Mouse (Mus musculus): ENCODE measurements around the gene Syne3.
A peak's percentile ranks its signal among the peaks of the same experiment; 100 is the strongest.

Gene Syne3

DNA sequence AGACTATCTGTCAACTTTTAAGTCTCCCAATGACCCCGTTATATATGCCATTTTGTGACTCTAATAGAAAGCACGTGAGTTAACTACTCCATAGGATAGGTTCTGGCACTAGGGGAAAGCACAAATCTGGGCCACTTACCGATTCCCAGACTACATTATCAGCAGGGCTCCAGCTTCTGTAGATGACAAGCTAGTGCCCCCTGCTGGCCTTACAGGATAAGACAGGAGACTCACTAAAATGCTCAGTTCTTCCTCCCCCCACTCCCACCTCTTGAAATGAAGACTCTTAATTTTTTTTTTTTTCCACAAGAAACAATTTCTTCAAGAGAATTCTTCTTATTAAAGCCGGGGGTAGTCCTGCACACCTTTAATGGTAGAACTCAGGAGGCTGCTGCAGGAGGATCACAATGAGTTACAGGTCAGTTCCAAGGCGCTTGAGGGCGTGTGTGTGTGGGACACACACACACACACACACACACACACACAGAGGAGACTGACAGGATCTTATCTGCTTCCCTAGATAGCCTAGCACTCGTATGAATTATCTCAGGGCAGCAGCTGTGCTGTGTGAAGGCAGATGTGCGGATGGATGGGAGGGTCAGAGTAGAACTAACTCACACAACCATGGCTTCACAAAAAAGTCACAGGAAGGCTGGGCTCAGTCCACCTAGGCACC is 15.8 kb upstream of the Syne3 start:
- peak; percentile 80 for DNase-seq

DNA sequence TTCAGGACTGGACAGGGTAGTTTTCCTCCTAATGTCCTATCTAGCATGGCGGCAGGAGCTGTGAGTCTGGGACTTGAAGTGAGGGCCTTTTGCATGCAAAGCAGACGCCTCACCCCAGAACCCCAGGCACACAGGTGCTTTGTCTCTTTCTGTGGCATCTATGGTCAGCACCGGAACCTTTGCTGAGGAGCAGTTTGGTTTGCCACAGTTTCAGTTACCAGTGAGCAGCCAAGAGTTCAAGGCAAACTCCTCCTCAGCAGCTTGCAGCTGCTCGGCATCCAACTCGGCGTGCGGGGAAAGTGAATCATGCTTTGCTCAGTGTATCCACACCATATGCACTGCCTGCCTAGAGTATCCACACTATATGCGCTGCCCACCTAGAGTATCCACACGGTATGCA is 13.2 kb upstream of the Syne3 start:
- no peak for DNase-seq

DNA sequence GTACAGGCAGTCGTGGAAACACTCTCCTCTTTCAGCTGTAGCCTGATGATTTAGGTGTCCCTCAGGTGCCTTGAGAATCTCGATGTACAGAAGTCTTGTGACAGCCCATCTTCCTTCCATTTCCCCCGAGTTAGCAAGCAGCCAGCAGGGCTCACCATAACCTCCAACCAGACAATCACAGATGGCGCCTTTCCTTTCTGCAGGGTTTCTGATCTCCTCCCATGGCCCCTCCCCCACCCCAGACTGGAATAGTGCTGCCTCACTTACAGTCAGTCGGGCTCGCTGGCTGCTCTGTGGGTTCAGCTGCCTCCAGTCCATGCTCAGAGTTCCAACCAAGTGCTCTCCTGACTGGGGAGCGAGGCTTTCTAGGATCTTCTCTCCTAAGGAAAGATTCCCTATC is 12.5 kb upstream of the Syne3 start:
- peak; percentile 41 for DNase-seq

- no peak for DNase-seq
Measured at GRCm38 (mm10) chr12:105021441-105022069, 11.9 kb upstream of the Syne3 start.

- DNase-seq, result no peak
Measured at GRCm38 (mm10) chr12:105019359-105020219, 10.0 kb upstream of the Syne3 start.

DNA sequence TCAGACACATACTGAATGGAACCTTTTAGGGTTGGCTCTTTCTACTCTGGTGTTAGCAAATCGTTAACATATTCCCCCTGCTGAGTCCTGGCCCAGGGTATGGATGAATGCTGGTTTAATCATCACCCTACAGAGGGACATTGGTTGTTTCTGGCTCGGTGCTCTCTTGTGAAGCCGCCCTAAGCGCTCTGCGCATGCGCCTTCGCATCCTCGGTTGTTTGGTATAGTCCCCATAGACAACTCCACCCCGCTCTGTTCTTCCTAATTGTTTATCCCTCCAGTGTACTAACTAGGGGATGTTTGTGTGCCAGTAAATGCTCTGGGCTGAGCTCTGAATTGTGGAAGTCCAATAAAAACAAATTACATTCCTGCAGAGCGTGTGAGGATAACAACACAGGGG is 7.0 kb upstream of the Syne3 start:
- no peak for DNase-seq

- no peak for DNase-seq
Measured at GRCm38 (mm10) chr12:105016199-105016598, 6.6 kb upstream of the Syne3 start.

DNA sequence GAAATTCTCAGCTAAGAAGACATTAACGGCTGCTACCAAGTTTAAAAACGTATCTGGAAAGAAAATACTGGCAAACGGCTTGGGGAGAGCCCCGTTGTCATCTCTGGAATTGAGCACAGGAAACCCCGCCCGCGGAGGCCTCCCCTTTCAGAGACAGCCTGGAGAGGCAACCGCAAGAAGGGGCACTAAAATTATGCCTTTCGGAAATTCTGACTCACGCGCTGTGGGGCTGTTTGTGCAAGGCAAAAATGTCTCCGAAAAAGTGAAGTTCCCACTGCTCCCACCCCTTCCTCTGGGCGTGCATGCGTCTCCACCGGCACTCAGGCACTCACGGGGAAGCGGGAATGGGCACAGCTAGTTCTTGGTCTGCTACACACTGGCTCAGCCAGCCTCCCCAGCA is 3.5 kb upstream of the Syne3 start:
- no peak for DNase-seq

GRCm38 (mm10) chr12:105012314-105012713 is 2.7 kb upstream of the Syne3 start:
- DNase-seq, result no peak

DNA sequence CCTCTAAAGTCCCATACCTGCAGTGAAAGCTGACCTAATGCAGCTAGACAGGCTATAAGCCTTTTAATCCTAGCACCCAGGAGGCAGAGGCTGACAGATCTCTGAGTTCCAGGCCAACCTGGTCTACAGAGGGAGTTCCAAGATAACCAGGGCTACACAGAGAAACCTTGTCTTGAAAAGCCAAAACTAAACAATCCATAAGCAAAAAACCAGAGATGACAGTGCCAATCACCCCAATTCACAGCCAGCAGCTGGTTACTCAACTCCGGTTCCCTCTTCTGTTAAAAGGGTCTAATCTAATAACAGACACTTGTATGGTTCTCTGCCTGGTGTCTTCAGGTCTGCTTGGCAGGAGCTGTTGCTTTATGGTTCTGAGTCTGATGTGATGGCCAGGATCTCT is 2.0 kb upstream of the Syne3 start:
- DNase-seq, result no peak

DNA sequence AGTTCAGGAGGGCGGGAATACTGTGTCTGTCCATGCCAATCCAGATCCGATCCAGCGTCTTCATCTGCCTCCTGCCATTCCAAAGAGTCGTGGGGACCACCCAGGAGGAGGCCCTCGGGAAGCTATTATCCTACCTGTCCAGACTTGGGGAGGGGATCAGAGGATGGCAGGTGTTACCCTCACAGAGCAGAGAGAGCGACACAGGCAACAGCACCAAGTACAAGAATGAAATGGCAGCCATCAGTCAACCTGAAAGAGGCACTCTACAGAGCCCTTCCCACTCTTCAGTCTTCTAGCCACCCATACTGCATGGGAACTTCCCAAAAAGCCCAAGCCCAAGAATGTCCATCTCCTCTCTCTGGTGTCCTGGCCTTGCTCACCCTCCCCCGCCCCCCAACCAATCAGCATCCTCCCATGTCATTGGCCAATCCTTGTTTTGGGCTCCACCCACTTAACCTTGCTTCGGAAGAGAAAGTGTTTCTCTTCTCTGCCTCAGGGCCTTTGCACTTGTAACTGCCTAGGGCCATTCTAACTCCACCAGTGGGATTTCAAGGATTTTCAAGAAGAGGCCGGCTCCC is 693 bp upstream of the Syne3 start:
- no peak for DNase-seq

DNA sequence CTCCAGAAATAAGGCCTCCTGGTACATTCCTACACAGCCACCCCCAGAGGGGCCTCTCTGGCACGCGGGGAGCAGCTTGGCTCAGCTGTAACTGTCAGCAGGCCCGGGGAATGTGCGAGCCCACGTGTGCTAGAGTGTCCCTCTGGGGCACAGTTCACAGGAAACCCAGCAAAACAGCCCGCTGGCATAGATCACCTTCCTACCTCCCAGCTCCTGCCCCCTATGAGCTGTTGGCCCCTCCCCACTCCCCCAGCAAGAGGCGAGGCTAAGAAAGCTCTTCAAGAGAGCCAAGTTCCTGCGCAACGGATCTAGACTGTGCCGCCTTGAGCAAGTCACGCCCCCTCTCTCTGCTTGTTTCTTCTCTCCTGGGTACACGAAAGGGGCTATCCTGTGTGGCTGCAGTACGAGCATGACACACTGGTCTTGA is 844 bp downstream of the Syne3 start:
- no peak for DNase-seq

DNA sequence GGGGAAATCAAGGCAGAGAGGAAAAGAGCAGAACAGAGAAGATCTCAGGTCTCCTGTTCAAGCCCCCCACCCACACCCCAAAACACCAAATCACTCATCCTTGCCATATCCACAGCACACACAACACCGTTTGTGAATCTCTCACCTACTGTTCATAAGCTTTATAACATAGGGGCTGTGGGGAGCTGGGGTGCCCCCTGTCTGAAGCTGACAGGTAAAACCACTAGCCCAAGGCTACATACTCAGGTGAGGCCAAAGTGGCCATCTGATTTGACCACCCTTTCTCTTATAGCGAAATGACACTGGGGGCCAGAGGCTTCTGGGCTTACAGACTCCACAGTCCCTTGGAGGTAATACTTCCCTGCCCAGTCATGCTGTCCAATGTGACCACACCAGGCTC is 1.5 kb downstream of the Syne3 start:
- no peak for DNase-seq

GRCm38 (mm10) chr12:105005715-105005972 is 4.0 kb downstream of the Syne3 start:
- DNase-seq, result no peak

GRCm38 (mm10) chr12:105004956-105005714 is 4.5 kb downstream of the Syne3 start:
- DNase-seq, result no peak

GRCm38 (mm10) chr12:105003715-105004114 is 5.9 kb downstream of the Syne3 start:
- DNase-seq, result no peak

- no peak for DNase-seq
Measured at GRCm38 (mm10) chr12:105003158-105003557, 6.5 kb downstream of the Syne3 start.

GRCm38 (mm10) chr12:105002340-105003132 is 7.1 kb downstream of the Syne3 start:
- no peak for DNase-seq

DNA sequence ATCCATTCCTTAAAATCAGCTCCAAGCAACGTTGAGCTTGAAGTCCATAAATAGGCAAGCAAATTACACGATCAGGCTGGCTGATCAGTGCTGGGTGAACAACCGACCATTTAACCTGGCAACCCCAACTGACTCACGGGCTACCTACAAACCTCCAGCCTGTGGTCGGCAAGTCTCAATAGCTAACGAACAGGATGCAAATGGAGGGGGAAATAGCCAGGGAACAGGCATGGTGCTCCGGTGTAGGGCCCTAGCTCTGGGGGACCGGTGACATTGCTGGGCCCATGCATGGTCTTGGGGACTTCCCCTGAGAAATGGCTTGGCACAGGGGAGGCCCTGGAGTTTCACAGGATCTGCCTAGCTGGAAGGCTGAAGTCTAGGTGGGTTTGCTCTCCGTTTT is 8.3 kb downstream of the Syne3 start:
- no peak for DNase-seq

DNA sequence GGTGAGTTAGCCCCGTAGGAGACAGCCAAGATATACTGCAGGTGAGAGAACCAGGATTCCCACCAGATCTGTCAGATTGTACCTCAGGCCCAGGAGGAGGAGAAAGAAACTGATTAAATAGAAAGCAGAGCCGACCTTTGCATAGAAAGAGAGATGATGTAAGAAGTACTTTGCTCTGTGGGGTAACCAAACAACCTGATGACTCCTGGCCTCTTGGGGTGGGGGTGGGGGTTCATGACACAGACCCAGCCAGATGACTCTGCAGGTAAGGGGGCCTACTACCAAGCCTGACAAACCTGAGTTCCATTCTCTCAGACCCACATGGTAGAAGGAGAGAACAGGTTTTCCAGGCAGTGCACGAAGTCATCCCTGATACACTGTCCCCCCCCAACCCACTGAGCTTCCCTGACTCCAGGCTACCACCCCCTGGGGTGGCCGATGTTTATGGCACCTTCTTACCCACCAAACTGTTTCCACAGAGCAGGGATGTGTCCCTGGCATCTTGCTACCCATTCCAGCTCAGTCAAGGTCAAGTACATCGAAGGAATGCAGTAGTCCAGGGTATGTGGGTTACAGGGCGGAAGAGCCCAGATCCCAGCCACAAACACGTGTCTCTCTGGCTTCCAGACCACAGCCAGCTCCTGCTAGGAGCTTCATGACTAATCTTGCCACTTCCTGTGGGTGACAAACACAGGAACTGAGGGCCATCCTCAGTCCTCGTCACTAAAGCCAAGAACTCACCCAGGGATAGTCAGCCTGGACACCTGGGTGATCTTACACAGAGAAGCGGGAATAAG is 8.9 kb downstream of the Syne3 start:
- DNase-seq, result no peak

GRCm38 (mm10) chr12:104999171-104999570 is 10.4 kb downstream of the Syne3 start:
- DNase-seq, result no peak

All from right cerebral cortex, postnatal 4 days (tissue).